Mouse (Mus musculus): Measurements from ENCODE around the gene Hnrnph3.
A peak's percentile ranks its signal among the peaks of the same experiment; 100 is the strongest.

Hnrnph3 gene

DNA sequence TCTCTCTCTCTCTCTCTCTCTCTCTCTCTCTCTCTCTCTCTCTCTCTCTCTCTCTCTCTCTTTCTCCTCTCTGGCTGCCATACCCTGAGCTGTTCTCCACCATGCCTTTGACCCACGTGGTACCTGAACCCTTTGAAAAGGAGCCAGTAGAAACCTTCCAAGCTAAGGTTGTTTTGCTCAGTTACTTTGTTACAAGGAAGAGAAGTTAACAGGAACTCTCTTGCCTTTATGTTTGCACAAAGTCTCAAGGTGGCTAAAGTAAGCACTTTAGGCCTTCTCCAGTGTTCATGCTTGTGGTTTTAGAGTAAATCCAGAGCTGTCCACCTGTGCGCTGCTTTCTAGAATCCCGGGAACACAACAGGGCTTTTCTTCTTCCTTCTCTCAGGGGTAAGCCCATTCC, 8.2 kb upstream of the Hnrnph3 start:
- no peak for DNase-seq (ENCODE audit: low read depth, low spot score)

DNA sequence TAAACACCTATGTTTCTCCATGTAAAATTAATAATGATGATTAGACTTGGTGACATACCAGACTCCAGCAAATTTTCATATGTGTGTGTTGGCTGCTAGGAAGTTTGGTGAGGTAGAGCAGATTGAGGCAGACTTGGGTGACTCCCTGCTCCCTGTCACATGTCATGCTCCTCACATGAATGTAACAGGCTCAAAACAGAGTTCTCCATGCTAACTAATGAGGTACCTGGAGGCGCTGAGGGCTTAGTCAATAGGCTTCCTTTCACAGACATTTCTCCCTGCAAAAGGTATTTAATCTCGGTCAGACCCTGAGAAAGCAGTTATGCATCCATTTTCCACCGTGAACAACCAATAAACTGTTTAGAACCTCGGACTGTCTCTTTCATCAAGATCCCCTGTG, 4.4 kb upstream of the Hnrnph3 start:
- DNase-seq (ENCODE audit: low read depth, low spot score), result no peak

DNA sequence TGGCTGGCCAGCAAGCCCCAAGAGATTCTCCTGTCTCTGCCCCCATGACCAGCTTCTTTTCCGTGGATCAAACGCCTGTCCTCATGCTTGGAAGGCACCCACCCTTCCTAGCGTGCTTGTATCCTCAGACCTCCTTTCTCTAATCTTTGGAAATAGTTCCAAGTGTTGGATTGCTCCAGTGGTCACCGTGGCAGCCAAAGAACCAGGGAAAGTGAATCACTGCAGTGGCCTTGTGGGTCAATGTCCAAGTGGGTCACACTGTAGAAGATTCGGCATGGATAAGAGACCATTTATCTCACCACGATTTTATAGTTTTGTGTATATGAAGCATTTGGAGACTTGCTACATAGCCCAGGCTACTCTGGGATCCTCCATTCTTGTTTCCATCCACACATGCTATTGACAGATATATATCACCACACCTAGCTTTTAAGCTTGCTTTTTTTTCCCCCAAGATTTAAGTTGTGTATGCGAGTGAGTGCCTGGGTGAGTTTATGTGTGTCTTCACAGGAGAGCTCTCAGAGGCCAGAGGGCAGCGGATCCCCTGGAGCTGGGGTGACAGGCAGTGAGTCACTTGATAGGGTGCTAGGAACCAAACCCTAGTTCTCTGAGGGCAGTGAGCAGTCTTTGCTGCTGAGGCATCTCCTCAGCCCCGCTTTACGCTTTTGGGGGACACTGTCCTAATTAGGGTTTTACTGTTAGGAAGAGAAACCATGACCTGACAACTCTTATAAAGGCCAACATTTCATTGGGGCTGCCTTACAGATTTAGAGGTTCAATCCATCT, 3.6 kb upstream of the Hnrnph3 start:
- no peak for DNase-seq (ENCODE audit: low read depth, low spot score)

DNA sequence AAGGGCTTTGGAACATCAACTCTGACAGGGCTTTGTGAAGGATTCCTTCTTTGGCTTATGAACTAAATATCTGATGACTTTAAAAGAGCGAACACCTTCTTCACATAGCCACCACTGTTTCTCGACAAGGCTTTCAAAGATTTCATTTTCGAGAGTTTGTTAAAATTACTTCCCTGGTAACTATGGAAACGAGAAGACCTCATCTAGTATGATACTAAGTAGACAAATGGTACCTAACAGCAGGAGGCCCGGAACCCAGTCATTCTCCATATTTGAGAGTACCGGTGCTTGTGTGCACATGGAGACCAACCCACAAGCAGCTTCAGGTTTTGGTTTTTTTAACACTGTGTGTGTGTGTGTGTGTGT, 2.8 kb upstream of the Hnrnph3 start:
- DNase-seq (ENCODE audit: low read depth, low spot score), result no peak

DNA sequence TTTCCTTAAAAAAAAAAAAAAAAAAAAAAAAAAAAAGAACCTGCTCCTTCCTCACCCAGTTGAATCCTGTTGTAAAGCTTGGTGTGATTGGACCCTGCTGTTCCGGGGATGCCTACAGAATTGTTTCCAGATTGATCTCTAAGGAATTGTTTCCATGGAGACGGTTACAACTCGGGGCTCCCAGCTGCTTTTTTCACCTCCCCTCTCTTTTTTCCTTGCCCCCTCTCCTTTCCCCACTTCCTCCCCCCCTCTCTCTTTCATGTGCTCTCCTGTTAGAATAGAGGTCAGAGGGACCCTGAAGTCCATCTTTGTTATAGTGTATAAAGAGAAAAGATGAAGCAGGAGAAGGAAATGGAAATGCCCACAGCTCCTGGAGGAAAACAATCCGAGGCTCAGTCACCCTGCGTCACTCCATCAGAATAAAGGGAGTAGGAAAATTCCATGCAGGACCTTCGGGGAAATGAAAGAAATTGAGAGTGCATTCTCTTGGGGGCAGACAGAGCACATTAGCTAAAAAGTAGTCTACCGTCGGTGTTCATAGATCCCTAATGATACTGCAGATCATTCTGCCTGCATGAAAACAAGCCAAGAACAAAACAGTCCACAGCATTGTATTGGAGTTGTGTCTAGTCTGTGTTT, 2.3 kb upstream of the Hnrnph3 start:
- no peak for DNase-seq (ENCODE audit: low read depth, low spot score)

DNA sequence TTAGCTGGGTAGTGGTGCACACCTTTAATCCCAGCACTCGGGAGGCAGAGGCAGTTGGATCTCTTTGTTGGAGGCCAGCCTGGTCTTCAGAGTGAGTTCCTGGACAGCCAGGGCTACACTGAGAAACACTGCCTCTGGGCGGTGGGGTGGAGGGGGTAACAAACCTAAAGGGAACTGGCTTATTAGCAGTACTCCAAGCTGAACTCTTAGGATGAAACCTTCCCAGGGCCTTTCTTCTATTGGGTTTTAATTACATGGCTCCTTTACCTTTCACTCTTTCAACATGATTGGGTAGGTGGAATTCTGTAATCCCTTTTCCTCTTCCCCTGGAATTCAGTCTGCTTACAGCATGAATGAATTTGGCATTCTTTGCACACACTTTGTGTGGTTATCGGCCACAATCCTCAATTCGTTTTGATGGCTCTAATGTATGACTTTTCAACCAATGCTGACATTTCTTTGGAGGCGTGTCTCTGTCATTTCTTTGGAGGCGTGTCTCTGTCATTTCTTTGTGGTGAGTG, 1.5 kb upstream of the Hnrnph3 start:
- DNase-seq (ENCODE audit: low read depth, low spot score), result no peak

DNA sequence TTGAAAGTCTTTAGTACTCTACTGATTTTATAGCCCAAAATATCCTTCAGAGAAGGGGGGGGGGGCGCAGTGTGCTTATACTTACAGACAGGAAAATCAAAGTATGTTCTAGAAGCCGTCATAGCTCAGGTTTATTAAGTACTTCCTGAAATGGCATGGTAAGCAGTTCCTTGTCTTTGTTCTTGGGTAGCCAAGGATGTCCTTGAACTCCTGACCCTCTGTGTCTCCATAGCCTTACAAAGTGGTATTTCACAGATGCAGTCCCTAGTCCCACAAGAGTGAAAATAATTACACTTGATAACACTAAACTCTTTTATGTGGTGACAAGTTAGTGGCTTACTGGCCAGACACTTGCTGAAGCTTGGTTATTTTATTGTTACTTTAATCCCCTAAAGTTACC, 999 bp upstream of the Hnrnph3 start:
- DNase-seq (ENCODE audit: low read depth, low spot score), result no peak

DNA sequence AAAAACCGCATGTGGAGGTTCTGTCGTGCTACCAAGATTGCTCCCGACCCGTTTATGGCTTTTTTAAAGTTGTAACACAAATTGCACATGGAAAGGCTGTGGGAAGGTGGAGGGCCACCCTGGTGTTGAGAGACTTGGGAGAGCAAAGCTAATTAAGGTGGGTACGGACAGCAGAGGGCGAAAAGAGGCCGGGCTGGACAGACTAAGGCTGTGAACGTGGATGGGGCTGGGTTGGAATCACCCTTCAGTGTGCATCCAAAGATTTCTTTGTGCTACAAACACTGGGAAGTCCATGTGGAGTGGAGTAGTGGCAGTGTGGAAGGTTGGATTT, 528 bp upstream of the Hnrnph3 start:
- DNase-seq (ENCODE audit: low read depth, low spot score), result no peak

DNA sequence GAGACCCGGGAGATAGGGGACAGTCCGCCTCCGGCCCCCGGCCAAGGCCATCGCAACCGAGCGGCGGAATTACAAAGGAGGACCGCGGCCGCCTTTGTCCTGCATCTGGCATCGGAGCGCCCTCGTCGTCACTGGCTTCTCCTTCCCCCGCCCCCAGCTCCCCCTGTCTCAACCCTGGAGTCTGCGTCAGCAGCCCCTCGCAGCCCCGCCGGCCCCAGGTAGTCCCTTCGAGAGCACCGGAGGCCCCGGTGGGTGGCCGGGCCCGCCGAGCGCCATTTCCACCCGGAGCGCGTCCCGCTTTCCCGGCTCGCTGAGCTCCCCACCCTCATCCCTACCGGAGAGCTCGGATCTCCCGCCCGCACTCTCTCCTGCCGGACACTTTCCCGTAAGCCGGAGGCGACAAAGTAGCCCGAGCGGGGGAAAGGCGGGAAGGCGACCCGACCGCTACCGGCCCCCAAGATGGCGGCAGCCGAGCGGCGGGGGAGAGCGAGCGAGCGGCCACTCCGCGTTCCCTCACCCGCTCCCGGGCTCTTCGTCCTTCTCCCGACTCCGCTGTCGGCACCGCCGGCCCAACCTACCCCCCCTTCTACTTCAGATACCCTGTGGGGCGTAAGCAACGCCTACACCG, 782 bp downstream of the Hnrnph3 start:
- no peak for DNase-seq (ENCODE audit: low read depth, low spot score)

DNA sequence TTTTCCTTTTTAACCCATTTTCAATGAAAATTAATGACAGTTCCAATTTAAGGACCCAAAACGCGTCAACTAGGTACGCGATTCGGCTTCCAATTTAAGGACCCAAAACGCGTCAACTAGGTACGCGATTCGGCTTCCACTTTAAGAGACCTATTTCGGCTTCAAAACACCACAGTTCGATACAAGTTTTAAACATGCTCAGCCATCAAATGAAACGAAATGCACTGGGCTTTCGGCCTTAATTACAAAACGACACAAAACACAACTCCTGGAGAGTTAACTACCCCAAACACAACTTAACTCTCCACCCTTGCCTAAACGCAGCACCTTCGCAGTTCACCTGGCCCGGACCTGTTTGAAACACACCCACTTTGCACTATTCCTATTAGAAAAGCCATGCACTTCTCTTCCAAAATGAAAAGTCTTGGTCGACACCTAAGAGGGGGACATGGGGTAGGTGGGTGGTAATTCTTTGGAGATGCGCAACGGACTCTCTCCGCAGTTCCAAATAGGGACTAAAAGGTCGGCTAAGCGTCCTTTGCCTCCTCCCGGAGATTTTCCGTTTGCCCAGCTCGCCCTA, 1.4 kb downstream of the Hnrnph3 start:
- no peak for DNase-seq (ENCODE audit: low read depth, low spot score)

DNA sequence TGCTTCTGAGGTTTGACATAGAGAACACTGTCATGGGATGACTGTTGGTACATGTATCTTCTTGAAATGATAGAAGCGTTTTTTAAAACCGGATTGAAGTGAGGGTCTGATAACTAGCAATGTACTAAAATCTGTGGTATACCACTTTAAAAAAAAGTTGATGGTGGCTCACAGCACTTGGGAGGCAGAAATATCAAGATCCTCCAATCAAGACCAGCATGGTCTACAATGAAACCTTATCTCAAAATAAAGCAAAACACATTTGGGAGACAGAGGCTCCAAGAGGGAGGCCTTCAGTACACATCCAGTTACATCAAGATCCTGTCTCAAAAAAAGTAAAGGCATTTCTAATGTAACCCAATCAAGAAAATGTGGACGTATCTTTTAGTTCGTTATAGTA, 2.3 kb downstream of the Hnrnph3 start:
- no peak for DNase-seq (ENCODE audit: low read depth, low spot score)

DNA sequence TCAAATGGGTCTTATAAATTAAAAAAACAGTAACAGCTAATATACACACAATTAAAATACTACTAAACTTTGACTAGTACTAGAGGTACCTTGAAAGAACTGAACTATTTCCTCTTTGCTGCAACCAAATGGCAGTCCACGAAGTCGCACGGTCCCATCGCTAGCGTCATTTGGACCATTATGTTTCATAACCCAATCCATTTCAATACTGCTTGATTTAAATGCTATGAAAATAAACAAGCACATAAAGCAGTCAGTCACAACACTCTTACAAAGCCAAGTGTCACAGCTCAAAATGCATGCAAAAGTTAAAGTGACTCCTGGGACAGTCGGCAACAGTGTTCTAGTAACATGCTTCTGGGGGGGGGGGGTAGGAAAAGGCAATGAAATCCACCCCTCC, 4.7 kb downstream of the Hnrnph3 start:
- DNase-seq (ENCODE audit: low read depth, low spot score), result no peak

DNA sequence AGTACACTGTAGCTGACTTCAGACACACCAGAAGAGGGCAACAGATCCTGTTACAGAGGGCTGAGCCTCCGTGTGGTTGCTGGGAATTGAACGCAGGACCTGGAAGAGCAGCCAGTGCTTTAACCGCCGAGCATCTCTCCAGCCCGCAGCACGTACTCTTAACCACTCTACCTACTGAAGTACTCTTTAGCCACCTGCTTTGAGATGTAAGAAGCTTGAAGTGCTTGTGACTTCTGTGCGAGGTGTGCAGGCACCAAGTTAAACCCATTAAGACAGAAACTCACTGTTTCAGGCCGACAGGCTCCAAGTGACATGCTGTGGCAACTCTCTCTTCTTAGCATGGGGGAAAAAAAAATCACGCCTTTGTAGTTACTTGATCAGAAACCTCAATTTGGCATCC, 9.8 kb downstream of the Hnrnph3 start:
- no peak for DNase-seq (ENCODE audit: low read depth, low spot score)

DNA sequence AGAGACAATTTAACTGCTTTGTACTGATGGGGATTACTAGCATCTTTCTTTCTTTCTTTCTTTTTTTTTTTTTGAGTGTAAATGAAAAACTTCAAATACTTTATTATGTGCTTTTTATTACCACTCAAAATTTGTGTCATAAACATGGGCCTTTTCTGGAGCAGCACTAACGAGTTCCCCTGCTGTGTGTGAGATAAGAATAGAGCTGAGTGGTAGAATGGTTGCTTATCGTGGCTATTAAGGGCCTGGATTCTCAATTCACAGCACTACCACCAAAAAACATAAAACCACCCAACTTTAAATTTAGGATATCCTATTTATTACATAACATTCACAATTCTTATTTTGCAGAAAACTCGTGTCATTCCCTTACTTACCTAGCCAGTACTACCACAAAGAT, 10.5 kb downstream of the Hnrnph3 start:
- no peak for DNase-seq (ENCODE audit: low read depth, low spot score)

DNA sequence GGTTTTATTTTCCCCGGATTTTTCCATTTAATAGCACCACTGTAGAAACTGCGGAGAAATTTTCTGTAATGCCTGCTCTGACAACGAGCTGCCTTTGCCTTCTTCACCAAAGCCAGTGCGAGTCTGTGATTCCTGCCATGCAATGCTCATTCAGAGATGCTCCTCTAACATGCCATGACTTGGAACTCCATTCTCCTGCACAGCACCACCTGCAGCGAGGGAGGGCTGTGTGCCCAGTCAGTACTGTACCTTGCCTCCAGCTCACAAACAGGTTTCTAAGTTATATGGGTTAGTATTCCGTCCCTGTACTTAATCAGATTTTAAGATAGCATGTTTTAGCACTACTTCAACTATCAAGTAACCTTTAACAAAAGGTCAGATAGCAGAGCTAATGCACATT, 12.5 kb downstream of the Hnrnph3 start:
- no peak for DNase-seq (ENCODE audit: low read depth, low spot score)

DNA sequence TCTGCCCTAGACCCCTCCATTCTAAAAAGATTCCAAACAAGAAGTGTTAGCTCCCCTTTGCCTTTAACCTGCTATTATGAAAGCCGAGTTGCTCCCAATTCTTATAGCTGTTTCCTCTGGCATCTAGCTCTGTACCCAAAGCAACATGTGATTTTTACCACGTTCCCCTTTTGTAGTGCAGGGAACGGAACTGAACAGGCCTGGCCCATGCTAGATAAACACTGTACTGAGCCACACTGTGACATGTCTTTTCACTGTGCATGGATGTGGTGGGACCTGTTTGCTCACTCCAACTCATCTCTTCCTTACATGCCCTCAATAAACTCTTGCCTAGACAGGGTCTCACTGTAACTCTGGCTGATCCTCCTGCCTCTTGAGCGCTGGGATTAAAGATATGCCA, 13.7 kb downstream of the Hnrnph3 start:
- no peak for DNase-seq (ENCODE audit: low read depth, low spot score)

DNA sequence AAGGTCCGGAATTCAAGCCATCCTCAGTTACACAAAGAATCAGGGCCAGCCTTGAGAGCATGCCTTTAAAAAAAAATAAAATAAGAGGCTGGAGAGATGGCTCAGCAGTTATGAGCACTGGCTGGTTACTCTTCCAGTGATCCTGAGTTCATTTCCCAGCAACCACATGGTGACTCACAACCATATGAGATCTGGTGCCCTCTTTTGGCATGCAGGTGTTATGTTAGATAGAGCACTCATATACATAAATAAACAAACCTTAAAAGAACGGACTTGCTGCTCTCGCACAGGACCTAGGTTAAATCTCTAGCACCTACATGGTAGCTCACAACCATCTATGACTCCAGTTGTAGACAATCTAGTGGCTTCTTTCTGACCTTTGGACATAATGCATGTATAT, 15.8 kb downstream of the Hnrnph3 start:
- no peak for DNase-seq (ENCODE audit: low read depth, low spot score)

DNA sequence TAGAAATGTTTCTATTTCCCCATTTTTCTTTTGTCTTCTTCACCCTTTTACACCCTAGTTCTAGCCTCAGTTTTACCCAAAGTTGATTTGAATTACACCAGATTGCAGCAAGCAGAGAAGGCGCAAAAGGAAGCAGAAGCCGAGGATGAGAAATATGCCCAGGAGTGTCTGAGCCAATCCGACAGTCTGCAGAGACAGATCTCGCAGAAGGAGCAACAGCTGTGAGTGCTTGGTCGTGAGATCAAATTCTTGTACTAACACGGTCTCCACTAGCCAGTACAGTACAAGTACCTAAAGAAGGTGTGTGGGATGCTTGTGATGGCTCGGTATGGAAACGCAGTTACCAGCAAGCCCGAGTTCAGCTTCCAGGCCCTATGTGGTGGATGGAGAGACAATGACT, 19.5 kb downstream of the Hnrnph3 start:
- DNase-seq (ENCODE audit: low read depth, low spot score), result no peak

DNA sequence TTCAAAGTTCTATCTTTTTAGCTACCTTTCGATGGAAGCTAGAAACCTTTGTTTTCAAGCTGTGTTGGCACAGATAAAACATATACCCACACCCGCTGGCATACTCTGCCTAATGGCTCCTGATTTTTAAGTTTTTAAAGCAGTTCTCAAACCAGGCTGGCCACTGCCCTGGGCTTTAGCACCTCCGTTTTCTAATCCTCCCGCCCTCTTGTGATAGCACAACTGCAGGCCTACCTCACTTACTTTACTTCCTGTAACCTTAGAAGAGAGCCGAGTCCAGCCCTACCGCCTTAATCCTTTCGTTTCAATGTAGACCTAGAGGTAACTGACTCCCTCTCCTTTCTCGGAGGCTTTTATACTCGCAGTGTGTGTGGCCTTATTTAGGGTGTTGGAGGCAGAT, 20.8 kb downstream of the Hnrnph3 start:
- no peak for DNase-seq (ENCODE audit: low read depth, low spot score)

DNA sequence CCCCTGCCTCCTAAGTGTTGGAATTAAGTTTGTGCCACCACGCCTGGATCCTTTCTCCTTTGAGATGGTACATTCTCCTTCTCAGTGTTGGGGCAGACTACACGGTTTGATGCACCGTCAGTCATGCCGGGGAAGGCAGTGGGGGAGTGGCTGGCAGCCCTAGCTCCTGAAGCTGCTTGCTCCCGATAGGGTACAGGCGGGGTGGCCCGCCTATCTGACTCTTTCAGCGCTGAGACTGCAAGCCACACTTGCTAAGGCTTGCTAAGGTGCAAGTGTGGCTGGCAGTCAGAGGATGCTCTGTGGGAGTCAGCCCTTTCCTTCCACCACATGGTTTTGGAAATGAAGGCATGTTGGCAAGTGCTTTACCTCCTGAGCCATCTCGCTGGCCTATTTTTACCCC, 23.4 kb downstream of the Hnrnph3 start:
- DNase-seq (ENCODE audit: low read depth, low spot score), result no peak

DNA sequence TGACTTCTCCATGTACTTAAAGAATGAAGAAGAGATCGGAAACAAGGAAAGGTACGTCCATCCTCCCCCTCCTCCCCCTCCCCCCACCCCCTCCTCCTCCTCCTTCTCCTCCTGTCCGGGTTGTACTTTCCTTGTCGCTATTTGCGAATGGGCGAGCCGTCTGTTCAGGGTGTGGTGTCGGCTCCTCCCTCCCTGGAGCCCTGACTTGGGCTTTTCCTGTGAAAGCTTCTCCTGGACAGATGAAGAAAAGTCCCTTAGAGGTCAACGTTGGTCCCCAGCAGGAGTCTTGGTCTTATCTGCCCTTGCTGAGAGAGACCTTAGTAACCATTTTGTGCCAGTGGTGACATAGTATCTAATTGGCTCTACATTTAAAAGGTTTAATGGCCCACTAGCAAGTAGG, 30.0 kb downstream of the Hnrnph3 start:
- no peak for DNase-seq (ENCODE audit: low read depth, low spot score)

DNA sequence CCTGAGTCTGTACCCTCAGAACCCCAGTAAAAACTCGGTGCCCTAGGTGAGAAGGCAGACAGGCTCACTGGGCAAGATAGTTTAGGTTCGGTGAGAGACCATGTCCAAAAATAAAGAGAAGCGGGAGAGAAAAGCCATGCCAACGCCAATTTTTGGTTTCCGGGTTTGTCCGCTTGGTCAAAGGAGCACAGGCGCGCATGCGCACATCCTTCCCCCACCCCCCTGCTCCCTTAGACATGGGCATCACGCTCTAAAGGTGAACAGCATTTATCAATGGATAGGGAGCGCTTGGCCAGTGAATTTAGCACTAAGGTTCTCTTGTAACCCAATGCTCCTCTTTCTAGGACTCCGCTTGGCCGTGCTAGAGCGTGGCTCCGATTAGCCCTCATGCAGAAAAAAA, 33.4 kb downstream of the Hnrnph3 start:
- DNase-seq (ENCODE audit: low read depth, low spot score), result no peak

DNA sequence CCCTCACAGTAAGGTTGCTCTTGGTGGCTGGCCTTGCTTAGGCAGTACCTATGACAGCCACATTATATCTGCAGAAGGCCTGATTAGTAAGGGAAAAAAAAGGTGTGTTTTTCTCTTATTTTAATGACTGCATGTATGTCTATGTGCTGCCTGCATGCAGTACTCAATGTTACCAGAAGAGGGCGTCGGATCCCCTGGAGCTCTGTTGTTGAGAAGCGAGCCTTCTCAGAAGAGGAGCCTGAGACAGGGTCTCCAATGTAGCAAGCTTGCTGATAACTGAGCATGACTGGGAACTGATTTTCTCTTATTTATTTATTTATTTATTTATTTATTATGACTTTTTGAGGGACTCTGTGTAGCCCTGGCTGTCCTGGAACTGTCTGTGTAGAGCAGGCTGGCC, 36.7 kb downstream of the Hnrnph3 start:
- peak; percentile 27 for DNase-seq (ENCODE audit: low read depth, low spot score)

Data from embryo, embryonic 11.5 days (tissue).